Mouse (Mus musculus) forebrain, embryonic 10.5 days (tissue): Measurements from ENCODE around the gene Bnc2. TPM values are rescaled to one million over a fixed set of nuclear protein-coding genes. Genes with fewer than 3 reads are reported as not detected.

Source experiments
- DNase-seq: peaks from one replicate; pipeline ENCODE4 v3.0.0-alpha.2; 2017; ENCODE audit warnings: low spot score; ENCODE audit errors: extremely low spot score
- H3K27ac ChIP-seq: fragments of 300-500 bp; sonication (generic); 2 replicates; pipeline ENCODE4 v1.5.1; 2016; ENCODE audit warnings: mild to moderate bottlenecking
- H3K27me3 ChIP-seq: fragments of 300-500 bp; sonication (generic); 2 replicates; pipeline ENCODE4 v1.6.1; 2016; ENCODE audit warnings: mild to moderate bottlenecking; ENCODE audit not compliant: poor library complexity, severe bottlenecking
- H3K36me3 ChIP-seq: fragments of 300-500 bp; sonication (generic); replicated peaks from 2 replicates; pipeline ENCODE4 v1.6.1; 2016; ENCODE audit warnings: mild to moderate bottlenecking, moderate library complexity
- H3K4me1 ChIP-seq: fragments of 300-500 bp; sonication (generic); 2 replicates; pipeline ENCODE4 v1.6.1; 2016
- H3K4me3 ChIP-seq: fragments of 300-500 bp; sonication (generic); 2 replicates; pipeline ENCODE4 v1.5.1; 2016; ENCODE audit warnings: mild to moderate bottlenecking, moderate library complexity
- H3K9me3 ChIP-seq: fragments of 300-500 bp; sonication (generic); 2 replicates; pipeline ENCODE4 v1.6.1; 2016; ENCODE audit warnings: mild to moderate bottlenecking, moderate library complexity
- WGBS: fragments of 180-500 bp; shearing (Covaris S2); methylation state at CpG from one replicate; pipeline ENCODE4 v1.1.7; 2016; 5-methylcytosine and 5-hydroxymethylcytosine counted together
- polyA plus RNA-seq: library from polyadenylated mRNA; unstranded; fragments of >200 nt; fragmentation: Nextera tagmentation; extraction: Ambion mirVana; gene quantifications from 2 replicates; pipeline ENCODE4 v1.2.1, GENCODE M21; 2016

Gene Bnc2
- polyA plus RNA-seq, 1 experiment from 2014 or later, result 4.2 TPM

DNA sequence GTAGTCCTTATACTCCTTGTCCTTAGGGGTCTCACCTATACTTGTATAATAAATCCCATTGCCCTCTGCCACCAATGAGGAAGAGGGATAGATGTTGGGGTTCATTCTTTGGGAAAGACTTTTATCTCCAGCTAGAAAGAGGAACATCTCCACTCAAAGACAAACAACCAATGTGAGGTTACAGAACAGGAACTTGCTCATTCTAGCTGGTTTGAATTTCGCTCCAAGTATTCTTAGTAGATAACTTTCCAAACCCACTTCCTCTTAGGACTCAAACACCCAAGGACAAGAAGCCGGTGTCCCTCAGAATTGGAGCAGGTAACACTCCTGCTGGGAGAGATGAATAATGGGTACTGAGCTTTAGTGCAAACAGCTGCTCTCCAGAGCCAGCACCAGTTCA is 315.1 kb downstream of the Bnc2 start:
- DNase-seq, result no peak
- Histone ChIP-seq H3K4me3 (no peak overlapping the region), H3K36me3 (no peaks in the 10 kb centered on the region), H3K4me1 (peaks cover 41% of the 10 kb centered on the region), H3K27ac (no peak overlapping the region), H3K27me3 (no peaks in the 10 kb centered on the region), H3K9me3 (no peaks in the 10 kb centered on the region)
- WGBS, result 95% methylated on average over 2 of the region's 2 CpGs

DNA sequence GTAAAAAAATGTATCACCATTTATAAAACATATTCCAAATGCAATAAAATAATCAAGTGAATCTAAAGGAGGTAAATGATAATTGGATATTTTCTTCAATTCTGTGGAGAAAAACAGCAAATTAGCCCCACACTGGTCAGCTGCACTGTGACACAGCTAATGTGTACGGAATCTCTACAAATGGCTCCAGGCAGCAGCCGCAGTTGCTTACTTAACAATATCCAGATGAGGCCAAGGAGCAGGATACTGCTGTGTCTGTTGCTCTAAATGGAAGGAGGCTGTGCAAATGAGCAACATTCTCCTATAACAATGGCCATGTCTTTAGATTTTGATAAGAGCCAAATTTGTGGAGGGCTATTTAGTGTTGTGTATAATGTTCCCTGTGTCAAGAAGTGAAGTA is 316.9 kb downstream of the Bnc2 start:
- no peak overlapping the region for H3K4me3 ChIP-seq
- H3K27me3 ChIP-seq, result no peaks in the 10 kb centered on the region
- no peak overlapping the region for H3K27ac ChIP-seq
- H3K36me3 ChIP-seq, result no peaks in the 10 kb centered on the region
- no peaks in the 10 kb centered on the region for H3K9me3 ChIP-seq
- WGBS, result 53% methylated on average over 2 of the region's 2 CpGs
- DNase-seq, result no peak
- peaks cover 41% of the 10 kb centered on the region for H3K4me1 ChIP-seq

DNA sequence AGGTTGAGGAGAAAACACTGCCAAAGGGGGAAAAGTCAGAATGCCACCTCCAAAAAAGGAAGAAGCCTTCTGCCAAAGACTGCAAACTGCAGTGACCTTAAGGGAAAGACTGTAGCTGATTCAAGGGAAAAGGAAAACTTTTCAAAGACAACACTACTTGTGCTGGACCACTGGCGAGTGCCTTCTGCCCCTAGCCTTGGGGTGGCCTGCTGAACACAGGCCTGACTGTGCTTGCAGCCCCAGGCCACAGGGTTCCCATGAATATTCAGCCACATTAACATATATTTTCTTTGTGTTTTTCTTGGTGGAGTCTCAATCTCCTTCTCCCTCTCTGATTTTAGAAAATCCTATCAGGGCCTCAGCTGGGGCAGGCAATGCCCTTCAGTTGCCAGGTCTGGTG is 317.7 kb downstream of the Bnc2 start:
- no peak for DNase-seq
- no peaks in the 10 kb centered on the region for H3K36me3 ChIP-seq
- 0 out of 2 replicates have a peak overlapping the region, but pooled peaks have one; percentile 27 for H3K27ac ChIP-seq
- no peak overlapping the region for H3K4me3 ChIP-seq
- WGBS, result 44% methylated on average over 1 of the region's 1 CpGs
- H3K4me1 ChIP-seq, result peaks cover 41% of the 10 kb centered on the region
- no peaks in the 10 kb centered on the region for H3K27me3 ChIP-seq
- no peaks in the 10 kb centered on the region for H3K9me3 ChIP-seq

DNA sequence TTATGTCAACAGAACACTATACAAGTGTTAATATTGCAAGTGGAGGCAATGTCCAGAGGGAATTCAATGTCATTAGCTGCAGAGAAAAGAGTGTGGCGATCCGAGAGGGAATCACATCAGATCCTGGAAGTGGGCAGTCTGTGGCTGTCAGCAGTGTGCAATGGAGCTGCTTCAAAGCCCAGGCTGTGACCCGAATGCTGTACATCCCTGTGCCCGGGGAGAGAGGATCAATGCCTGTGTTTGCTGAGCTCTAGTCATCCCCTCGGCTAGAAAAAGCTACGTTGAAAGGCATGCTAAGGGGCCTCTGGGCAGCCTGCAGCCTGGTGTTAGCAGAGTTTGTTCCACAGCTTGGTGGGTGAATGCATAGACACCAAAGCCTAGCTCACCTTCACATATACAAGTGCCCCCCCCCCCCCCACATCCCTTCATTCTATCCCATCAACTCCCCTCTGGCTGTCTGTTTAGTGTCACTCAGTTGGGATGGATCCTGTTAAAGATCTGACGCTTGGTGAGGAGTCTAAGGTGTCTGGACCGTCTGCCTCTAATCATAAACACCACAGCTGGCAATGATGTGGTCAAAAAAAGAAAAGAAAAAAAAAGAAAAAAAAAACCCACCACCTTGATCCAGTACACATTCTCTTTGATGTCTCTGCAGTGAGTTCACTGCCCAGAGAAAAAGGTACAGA is 318.5 kb downstream of the Bnc2 start:
- Histone ChIP-seq H3K4me1 (peaks cover 35% of the 10 kb centered on the region), H3K27me3 (no peaks in the 10 kb centered on the region), H3K27ac (peak overlapping the region; percentile 60), H3K4me3 (no peak overlapping the region), H3K36me3 (no peaks in the 10 kb centered on the region), H3K9me3 (no peaks in the 10 kb centered on the region)
- DNase-seq, result peak; percentile 16
- WGBS, result 32% methylated on average over 8 of the region's 8 CpGs

DNA sequence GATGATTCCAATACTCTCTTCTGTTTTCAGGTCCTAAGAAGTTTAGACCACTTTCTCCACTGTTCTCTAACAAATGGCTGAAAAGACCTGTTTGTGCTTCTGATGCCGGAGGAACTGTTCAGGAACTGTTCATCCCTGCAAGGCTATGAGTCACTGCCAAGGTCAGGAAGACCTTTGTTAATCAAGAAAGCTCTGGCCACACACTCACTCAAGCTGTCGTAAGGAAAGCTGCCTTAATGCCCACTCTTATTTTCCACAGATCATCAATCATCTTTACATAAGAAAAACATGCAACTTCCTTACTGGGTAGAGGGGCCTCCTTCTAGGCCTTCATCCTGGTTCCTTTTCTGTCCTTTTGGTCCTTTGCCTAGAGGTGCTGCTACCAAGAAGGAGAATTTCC is 322.4 kb downstream of the Bnc2 start:
- WGBS, result 80% methylated on average over 2 of the region's 2 CpGs
- Histone ChIP-seq H3K27ac (no peak overlapping the region), H3K4me1 (peaks cover 21% of the 10 kb centered on the region), H3K4me3 (no peak overlapping the region), H3K9me3 (no peaks in the 10 kb centered on the region), H3K27me3 (no peaks in the 10 kb centered on the region), H3K36me3 (no peaks in the 10 kb centered on the region)
- no peak for DNase-seq

DNA sequence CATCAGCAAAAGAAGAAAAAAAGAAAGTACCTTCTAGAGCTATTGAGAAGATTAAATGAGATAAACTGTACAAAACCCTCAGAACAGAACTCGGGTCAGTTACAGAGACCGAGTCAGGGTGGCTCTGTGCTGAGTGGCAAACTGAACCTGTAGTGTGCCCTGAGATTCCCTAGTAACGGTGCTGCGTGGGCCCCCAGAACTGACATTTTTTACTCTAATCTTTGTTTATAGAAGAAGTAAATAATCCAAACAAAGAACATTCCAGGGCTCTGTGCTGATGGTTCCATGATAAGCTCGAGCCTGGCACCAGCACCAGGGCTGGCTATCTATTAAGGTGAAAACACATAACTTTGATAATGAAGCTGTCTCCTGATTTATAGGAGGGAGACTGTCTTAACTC is 325.5 kb downstream of the Bnc2 start:
- H3K4me1 ChIP-seq, result peaks cover 4% of the 10 kb centered on the region; the same call in 1 of the 2 replicates
- WGBS, result 72% methylated on average over 5 of the region's 5 CpGs
- H3K4me3 ChIP-seq, result no peak overlapping the region

DNA sequence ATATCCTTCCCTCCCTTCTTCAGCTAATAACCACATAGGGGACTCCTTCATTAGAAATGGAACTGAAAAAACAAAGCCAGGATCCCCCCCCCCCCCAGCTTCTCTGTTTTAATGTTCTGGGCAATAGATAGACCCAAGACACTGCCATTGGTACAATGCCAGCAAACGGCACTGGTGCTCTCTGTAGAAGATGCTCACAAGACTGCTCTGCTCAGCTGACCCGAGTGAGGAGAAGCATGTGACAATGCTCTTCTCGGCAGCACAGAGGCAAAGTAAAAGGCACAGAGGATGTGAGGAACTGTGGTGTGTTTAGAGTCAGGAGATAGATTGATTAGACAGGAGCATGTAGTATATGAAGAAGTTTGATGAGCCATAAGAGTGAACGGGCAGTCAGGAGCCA is 335.9 kb downstream of the Bnc2 start:
- no peaks in the 10 kb centered on the region for H3K9me3 ChIP-seq
- no peaks in the 10 kb centered on the region for H3K27me3 ChIP-seq
- DNase-seq, result no peak
- no peaks in the 10 kb centered on the region for H3K4me1 ChIP-seq
- WGBS, result 87% methylated on average over 4 of the region's 4 CpGs
- no peak overlapping the region for H3K4me3 ChIP-seq
- H3K36me3 ChIP-seq, result no peaks in the 10 kb centered on the region
- no peak overlapping the region for H3K27ac ChIP-seq

More for the DNA sequence above, 325.5 kb downstream of the Bnc2 start:
- no peak for DNase-seq
- H3K9me3 ChIP-seq, result no peaks in the 10 kb centered on the region
- no peaks in the 10 kb centered on the region for H3K36me3 ChIP-seq
- H3K27me3 ChIP-seq, result no peaks in the 10 kb centered on the region
- no peak overlapping the region for H3K27ac ChIP-seq

DNA sequence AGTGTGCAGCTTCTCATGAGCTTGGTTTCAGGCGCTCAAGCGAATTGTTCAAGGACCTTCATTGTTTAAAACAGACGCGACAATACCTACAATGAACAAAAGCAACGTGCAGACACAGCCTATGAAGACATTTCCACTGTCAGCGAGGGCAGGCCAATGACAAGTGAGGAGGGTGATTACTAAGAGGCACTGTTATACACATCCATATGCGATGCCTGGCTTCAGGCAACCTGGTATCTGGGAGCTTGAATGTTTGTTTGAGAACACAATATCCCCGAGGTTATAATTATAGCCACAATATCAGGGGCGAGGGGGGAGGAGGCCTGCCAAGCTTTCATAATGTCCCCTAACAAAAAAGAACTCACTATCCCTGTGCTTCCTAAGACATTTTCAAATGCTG is 343.1 kb downstream of the Bnc2 start:
- H3K27ac ChIP-seq, result no peak overlapping the region
- peaks cover 5% of the 10 kb centered on the region; the same call in 1 of the 2 replicates for H3K4me1 ChIP-seq
- H3K36me3 ChIP-seq, result no peaks in the 10 kb centered on the region
- H3K27me3 ChIP-seq, result no peaks in the 10 kb centered on the region
- H3K9me3 ChIP-seq, result no peaks in the 10 kb centered on the region
- no peak for DNase-seq
- WGBS, result 79% methylated on average over 9 of the region's 9 CpGs
- no peak overlapping the region for H3K4me3 ChIP-seq

DNA sequence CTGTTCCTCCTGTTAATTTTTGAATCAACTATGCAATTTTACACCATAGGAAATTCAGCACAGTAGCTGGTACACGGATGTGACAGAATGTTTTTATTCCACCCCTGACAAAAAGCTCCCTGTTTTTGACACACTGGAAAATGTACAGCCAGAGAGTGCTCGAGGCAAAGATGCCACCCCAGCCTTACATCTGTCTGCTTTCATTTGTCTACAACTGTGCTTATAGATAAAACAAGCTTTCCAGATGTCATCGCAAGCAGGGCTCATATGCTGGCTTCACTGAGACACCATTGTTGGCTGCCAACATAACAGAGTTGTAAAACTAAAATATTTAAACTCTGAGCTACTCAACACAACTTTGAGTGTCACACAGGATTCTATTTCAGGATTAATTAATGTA is 343.6 kb downstream of the Bnc2 start:
- no peaks in the 10 kb centered on the region for H3K36me3 ChIP-seq
- no peaks in the 10 kb centered on the region for H3K27me3 ChIP-seq
- DNase-seq, result no peak
- H3K4me3 ChIP-seq, result no peak overlapping the region
- peaks cover 5% of the 10 kb centered on the region; the same call in 1 of the 2 replicates for H3K4me1 ChIP-seq
- H3K9me3 ChIP-seq, result no peaks in the 10 kb centered on the region
- no peak overlapping the region for H3K27ac ChIP-seq
- WGBS, result 68% methylated on average over 3 of the region's 3 CpGs

DNA sequence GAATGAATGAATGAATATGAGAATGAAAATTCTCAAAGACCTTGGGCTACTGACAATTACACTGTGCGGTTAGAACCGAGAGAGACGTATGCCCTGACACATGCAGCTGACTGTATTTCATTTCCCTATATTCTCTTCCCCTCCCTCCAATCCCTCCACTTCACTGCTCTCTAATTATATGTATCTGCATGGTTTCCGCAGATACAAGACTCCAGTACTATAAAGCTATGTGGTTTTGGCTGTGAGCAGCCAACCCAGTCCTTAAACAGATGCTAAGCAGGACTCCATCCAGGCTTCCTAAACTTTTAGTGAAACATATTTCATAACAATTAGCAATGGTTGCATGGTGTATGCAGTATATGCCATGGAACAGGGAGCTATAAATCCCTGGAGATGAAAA is 344.6 kb downstream of the Bnc2 start:
- no peak overlapping the region for H3K27ac ChIP-seq
- H3K4me1 ChIP-seq, result peaks cover 5% of the 10 kb centered on the region; the same call in 1 of the 2 replicates
- no peak for DNase-seq
- H3K4me3 ChIP-seq, result no peak overlapping the region
- 93% methylated on average over 4 of the region's 4 CpGs for WGBS
- no peaks in the 10 kb centered on the region for H3K36me3 ChIP-seq
- no peaks in the 10 kb centered on the region for H3K9me3 ChIP-seq
- no peaks in the 10 kb centered on the region for H3K27me3 ChIP-seq

DNA sequence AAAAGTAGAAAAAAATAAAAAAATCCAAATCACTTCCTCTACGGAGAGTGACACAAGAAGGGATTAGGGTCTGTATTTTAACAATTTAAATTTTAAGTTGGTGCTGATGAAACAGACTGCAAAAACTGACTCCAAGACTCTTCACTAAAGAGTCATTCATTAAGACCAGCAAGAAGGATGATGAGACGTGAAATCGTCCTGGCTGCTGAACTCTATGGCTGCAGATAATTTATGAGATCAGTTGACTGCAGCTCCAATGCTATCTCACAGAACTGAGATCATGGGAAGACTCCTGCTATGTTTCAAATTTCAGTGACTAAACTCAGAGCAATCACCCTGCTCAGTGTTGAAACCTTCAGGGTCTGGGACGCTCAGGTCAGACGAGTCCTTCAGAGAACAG is 345.4 kb downstream of the Bnc2 start:
- WGBS, result 86% methylated on average over 5 of the region's 5 CpGs
- no peak for DNase-seq
- no peak overlapping the region for H3K4me3 ChIP-seq
- H3K36me3 ChIP-seq, result no peaks in the 10 kb centered on the region
- no peak overlapping the region for H3K27ac ChIP-seq
- H3K9me3 ChIP-seq, result no peaks in the 10 kb centered on the region
- H3K27me3 ChIP-seq, result no peaks in the 10 kb centered on the region
- H3K4me1 ChIP-seq, result peaks cover 10% of the 10 kb centered on the region

DNA sequence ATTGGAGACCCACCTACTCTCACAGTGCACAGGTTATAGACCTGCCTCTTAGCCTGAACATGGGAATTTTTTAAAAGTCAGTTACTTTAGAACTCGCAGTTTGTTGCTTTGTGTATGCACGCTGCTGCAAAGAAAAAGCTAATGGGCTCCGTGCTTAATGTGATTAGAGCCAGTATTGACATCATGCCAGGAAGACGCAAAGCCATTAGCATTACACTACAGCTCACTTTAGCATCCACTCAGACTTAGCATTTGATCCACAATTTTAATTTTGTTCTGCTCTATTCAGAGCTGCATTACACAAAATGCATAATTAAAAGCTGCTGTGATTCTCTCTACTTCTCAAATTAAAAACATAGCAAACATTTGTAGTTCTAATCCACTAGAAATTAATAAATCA is 350.7 kb downstream of the Bnc2 start:
- 61% methylated on average over 4 of the region's 4 CpGs for WGBS
- H3K4me1 ChIP-seq, result peaks cover 11% of the 10 kb centered on the region; the same call in 1 of the 2 replicates
- H3K36me3 ChIP-seq, result no peaks in the 10 kb centered on the region
- no peak overlapping the region for H3K4me3 ChIP-seq
- no peaks in the 10 kb centered on the region for H3K27me3 ChIP-seq
- no peaks in the 10 kb centered on the region for H3K9me3 ChIP-seq
- no peak for DNase-seq
- no peak overlapping the region for H3K27ac ChIP-seq

DNA sequence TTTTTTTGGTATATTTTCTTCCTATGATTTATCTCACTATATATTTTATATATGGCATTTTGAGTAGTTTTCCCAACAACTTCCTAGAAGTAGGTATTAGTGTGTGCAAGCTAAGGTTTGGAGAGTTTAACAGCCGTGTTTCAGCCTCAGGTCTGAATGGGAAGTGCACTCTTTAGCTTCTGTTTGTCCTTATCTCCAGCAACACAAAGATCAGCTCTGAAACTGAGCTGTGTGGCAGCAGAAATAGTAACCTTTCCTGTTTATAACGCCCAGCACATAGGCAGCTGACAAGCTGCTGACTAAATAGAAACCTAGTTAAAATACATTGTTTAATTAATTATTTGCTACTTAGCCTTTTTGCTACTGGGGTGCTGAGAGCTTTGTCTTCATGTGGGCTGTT is 353.5 kb downstream of the Bnc2 start:
- Histone ChIP-seq H3K4me1 (peaks cover 21% of the 10 kb centered on the region), H3K9me3 (no peaks in the 10 kb centered on the region), H3K36me3 (no peaks in the 10 kb centered on the region), H3K27me3 (no peaks in the 10 kb centered on the region), H3K27ac (no peak overlapping the region), H3K4me3 (no peak overlapping the region)
- no peak for DNase-seq
- 60% methylated on average over 2 of the region's 2 CpGs for WGBS

DNA sequence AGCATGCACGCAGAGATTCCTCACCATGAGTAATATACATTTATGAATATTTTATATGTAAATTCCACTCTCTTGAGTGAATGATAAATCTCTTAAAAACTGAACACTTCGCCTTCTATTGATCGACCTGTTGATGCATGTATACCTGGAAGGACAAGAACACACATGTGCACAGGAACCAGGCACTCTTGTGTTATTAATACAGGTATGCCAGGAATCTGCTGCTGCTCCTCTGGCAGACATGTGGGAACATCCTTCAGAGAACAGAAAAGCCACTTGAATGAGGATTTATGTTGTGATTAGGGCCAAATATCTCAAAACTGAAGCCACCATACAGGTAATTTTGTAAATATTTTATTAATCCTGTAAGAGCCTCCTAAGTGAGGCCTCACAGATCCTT is 357.7 kb downstream of the Bnc2 start:
- 88% methylated on average over 3 of the region's 3 CpGs for WGBS
- H3K9me3 ChIP-seq, result no peaks in the 10 kb centered on the region
- no peak overlapping the region for H3K4me3 ChIP-seq
- H3K4me1 ChIP-seq, result peaks cover 13% of the 10 kb centered on the region
- no peaks in the 10 kb centered on the region for H3K36me3 ChIP-seq
- H3K27me3 ChIP-seq, result no peaks in the 10 kb centered on the region
- DNase-seq, result no peak
- no peak overlapping the region for H3K27ac ChIP-seq
